Mouse (Mus musculus): ENCODE results near the gene Iqgap1.

Iqgap1 gene

DNA sequence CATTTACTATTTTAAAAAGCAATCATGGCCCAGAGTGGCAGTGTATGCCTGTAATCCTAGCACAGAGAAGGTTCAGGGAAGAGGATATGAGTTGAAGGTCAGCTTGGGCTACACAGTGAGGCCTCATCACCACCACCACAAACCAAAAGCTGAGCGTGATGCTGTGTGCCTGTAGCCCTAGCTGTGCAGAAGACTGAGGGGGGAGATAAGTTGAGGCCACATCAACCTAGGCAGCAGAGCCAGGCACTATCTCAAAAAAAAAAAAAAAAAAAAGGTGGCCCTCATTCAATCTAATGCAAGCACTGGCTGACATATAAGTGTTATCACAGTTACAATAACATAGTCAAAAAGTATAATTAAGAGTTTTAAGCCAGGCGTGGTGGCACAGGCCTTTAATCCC, 106.7 kb downstream of the Iqgap1 start:
- no peak for DNase-seq (ENCODE audit: low read depth, low spot score)

DNA sequence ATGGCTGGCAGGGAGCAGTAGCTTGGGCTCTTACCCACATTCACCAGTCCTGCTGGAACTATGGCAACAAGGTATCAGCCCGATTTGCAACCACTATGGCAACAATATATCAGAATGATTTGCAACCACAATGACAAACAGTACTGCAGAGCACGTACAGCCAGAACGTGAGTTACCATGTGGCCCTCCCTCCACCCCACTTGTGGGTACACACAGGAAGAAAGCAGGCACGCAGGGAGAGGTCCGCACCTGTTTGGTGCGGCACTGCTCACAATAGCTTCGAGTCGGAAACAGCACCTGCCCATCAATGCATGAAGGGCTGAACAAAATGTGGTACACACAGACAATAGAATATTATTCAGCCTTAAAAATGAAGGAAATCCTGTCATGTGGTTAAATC, 107.3 kb downstream of the Iqgap1 start:
- DNase-seq (ENCODE audit: low read depth, low spot score): no peak

DNA sequence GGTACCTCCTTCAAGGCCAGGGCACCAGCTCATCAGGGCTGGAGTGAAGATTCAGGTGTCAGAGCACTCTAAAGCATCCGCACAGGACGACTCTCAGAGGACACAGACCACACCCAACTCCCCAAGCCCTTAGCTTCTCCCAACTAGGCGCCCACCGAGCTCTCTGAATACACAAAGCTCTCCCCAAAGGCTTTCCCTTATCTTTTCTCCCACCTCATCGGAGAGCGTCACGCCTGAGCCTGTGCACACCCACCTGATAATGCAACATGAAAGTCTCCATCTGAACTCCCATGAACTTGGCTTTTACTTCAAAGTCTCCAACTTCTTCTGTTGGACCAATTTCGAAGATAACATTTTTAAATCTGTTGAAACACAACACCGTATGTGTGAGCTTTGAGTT, 109.0 kb downstream of the Iqgap1 start:
- no peak for DNase-seq (ENCODE audit: low read depth, low spot score)

DNA sequence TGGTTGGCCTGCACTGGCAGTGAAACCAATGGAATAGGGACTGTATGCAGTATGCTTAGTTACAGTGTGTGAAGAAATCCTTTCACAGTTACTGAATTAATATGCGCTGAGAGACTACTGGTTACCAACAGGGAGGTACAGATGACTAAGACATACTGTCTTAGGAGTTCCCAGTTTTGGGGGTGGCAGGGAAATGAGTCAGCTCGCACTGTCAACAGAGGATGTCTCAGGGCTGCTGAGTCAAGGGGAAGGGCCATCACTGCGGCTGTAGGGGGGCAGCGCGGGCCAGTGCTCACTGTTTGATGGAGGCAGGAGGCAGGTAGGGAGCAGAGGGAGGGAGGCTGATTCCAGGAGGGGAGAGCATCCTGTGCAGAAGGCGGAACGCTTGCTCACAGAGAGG, 110.5 kb downstream of the Iqgap1 start:
- DNase-seq (ENCODE audit: low read depth, low spot score): no peak

DNA sequence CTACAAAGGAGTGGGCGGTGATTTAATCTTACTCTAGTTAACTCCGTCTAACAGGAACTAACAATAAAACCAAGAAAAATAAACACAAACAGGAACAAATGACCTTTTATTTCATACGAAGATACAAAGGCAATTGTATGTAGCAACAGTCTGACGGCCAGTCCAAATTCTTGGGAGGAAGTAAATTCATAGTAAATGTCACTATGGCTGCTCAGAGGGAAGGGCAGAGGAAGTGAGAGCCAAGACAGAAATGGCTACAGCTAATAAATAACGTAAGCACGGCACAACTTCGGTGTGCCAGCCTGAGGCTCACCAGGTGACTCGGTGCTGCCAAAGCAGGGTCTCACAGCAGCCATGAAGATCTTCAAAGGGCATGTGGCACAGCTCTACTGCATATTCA, 114.3 kb downstream of the Iqgap1 start:
- DNase-seq (ENCODE audit: low read depth, low spot score): no peak

DNA sequence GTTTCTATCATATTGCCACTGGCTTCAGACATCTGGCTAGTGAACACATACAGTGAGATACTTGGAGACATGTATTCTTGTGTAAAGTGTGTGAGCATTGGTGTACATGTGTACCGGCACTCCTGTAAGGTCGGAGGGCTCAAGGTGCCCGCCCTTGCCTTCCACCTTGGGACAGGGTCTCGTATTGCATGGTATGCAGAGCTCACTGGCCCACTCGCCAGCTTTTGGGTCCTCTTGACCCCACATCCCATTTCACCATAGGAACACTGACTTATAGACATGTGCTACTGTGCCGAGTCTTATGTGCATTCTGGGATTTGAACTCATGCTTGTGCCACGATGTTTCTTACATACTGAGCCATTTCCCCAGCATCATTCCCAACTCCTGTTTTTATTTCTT, 115.4 kb downstream of the Iqgap1 start:
- DNase-seq (ENCODE audit: low read depth, low spot score): no peak

DNA sequence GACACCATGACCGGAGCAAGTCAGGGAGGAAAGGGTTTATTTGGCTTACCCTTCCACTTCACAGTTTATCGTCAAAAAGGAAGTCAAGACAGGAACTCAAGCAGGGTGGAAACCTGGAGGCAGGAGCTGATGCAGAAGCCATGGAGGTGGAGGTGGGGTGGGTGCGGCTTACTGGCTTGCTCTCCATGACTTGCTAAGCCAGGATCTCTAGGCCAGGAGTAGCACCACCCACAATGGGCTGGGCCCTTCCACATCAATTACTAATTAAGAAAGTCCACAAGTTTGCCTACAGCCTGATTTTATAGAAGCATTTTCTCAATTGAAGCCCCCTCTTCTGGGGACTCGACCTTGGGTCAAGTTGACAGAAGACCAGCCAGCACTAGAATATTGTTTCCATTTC, 121.7 kb downstream of the Iqgap1 start:
- DNase-seq (ENCODE audit: low read depth, low spot score): no peak

DNA sequence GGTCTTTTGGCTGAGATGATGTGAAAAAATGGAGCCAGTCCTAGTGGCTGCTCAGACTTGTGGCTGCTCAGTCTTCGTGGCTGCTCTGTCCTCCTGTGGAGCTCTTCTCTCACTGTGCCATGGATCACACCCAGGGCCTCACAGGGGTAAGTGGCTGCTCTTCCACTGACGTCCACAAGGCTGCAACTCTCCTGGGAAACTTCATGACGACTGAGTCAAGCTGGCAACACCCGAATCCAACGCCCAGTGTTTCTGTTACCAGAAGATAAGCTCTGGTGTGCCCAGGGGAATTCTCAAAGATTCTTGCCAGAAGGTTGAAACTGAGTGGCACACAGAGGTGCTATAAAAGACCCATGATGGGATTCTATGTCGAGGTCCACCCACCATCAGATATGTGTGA, 123.3 kb downstream of the Iqgap1 start:
- DNase-seq (ENCODE audit: low read depth, low spot score): no peak

DNA sequence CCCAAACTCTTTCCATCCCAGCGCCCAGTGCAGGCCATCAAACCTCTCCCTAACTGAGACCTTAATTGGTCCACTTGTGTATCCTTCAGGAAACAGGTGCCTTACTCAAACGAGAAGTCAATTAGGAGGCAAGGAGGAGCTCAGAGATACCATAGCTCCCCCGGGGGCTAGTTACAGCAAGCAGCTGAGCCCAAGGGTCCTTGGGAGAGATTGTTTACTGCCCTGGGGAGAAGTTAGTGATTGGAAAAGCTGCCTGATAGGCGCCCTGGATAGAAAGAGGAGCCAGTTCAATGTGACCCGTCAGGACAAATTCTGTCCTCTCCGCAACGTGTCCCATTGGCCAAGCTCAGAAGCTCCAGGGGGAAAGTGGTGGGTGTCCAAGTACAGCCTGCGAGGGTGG, 126.1 kb downstream of the Iqgap1 start:
- DNase-seq (ENCODE audit: low read depth, low spot score): no peak

DNA sequence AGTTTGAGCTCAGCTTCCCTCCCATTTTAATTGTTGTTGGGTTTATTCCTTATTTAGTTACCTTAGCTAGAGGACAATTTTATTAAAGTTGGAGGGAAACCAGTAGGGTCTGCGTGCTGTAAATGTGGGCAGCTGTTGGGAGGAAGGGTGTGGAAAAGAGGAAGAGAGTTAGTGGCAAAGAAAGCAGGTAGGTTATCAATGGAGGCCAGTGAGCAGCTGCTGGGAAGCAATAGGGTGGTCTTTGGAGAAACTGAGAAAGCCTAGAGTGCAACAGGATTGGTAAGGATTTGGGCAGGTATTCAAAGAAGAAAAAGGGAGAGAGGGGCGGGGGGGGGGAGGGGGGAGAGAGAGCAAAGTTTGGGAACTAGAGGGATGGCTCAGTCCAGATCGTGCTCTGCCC, 126.8 kb downstream of the Iqgap1 start:
- no peak for DNase-seq (ENCODE audit: low read depth, low spot score)

DNA sequence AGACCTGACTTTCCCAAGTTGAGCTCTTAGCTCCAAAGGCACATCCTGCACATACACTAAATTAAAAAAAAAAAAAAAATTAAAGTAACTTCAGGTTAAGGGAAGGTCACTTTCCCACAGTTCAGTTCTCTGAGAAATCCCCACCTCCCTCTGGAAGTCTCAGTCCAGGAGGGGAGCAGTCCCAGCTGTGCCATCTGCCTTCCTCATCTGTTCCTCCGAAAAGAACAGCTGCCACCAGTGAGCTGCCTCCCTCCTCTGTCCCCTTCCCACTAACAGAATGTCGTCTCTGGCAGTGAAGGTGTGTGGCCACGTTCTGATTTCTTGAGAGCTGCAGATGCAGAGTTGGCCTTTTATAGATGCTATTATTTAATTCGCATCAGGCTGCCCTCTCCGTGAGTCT, 127.9 kb downstream of the Iqgap1 start:
- DNase-seq (ENCODE audit: low read depth, low spot score): no peak

DNA sequence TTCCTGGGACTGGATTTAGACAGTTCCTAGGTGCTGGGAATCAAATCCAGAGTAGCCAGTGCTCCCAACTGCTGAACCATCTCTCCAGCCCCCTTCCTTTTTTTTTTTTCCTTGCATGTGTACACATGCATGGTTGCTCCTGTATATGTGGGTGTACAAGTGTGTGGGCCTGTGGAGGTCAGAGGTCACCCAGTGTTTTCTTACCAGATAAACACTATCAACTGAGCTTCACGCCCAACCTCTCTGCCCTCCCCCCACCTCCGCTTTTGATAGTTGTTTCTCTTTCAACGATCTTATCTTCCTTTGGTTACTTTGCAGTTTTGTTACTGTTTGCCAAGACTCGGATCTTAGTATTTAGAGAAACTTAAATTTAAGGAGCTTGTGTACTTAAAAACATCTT, 128.9 kb downstream of the Iqgap1 start:
- DNase-seq (ENCODE audit: low read depth, low spot score): no peak

DNA sequence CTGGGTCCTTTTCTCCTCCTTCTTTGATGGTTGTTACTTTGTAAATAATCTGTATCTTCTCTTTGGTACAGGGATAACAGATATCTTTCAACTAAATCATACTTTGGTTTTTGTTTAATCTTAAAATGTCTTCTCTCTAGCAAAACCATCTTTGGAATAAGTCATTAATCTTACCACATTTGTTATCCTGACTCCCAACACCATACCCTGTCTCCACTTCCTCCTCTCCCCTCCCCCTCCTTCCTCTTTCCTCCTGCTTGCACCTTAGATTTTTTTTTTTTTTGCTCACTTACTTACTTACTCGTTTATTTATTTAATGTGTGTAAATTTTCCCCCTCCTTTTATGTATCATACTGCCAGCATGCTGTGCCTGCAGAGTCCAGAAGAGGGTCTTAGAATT, 129.4 kb downstream of the Iqgap1 start:
- DNase-seq (ENCODE audit: low read depth, low spot score): no peak

DNA sequence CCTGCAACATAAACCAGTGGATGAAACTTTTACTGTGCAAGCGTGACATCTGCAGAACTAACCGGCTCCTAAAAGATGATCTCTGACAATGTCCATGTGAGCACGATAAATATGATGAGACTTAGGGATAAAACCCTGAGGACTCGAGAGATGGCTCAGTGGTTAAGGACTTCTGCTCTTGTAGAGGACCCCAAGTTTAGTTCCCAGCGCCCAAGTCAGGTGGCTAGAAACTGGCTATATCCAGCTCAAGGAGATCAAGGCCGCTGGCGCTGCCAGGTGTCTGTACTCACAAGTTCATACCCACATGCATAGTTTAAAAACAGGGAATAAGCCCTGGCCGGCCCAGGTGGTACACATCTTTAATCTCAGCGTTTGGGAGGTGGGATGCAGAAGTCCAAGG, 133.3 kb downstream of the Iqgap1 start:
- DNase-seq (ENCODE audit: low read depth, low spot score): no peak

DNA sequence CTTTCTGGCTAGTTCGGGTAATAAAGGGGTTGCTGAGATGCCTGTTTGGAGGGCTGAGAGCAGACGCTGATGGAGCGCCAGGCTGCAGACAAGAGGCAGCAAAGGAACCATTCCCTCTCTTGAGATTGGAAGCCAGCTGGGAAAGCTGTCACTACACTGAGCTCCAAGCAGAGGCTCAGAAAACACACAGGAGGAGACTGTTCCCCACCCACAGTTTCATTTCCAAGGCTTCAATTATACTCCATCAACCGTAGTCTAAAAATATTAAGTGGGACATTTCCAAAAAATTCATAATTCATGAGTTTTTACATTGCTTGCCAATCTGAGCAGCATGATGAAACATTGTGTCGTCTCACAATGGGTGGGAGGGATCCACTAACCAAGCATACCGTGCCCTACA, 134.6 kb downstream of the Iqgap1 start:
- DNase-seq (ENCODE audit: low read depth, low spot score): no peak

DNA sequence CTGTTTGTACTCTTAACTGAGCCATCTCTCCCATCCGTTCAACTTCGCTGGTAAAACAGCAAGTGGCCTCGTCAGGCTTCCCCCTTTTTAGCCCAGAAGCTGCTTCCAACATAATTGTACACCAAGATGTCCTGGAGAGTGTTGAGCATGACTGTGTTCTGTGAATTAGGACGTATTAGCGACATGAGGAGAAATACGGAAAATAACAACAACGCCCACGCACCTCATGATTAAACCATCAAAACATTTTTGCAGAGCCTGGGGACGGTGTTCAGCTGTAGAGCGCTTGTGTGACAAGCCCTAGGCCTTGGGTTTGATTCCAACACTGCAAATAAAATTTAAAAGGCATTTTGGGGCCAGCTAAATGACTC, 136.6 kb downstream of the Iqgap1 start:
- no peak for DNase-seq (ENCODE audit: low read depth, low spot score)

DNA sequence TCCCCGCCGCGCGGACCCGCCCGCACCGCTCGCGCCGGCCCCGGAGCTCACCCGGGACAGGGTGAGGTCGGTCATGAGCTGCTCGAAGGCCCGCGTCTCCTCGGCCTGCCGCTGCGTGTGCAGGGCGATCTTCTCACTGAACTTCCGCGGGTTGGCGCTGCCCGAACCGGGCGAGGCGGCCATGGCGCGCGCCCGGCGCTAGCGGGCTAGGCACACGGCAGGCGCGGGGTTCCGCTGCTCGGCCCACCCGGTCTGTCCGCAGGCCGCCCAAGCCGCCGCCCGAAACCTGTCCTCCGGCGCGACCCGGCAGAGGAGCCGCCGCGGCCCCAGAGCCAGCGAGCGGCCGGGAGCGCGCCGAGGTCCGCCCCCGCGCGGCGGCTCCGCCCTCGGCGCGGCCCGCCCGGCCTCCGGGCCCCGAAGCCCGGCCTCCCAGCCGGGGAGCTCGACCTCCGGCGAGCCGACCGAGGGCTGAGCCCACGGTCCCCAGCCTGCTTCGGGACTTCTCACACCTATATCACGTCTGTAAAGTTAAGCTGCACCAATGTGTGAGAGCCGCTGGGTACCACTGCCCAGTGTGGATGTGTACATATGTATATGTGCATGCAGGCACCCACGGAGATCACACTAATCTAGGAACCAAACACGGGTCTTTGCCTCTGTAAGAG, 137.1 kb downstream of the Iqgap1 start, which contains the start of gene Crtc3:
Gene Crtc3 (minus strand): TSS at position 322 of the 665 bp plus-strand sequence.
- DNase-seq (ENCODE audit: low read depth, low spot score): peak; percentile 53

DNA sequence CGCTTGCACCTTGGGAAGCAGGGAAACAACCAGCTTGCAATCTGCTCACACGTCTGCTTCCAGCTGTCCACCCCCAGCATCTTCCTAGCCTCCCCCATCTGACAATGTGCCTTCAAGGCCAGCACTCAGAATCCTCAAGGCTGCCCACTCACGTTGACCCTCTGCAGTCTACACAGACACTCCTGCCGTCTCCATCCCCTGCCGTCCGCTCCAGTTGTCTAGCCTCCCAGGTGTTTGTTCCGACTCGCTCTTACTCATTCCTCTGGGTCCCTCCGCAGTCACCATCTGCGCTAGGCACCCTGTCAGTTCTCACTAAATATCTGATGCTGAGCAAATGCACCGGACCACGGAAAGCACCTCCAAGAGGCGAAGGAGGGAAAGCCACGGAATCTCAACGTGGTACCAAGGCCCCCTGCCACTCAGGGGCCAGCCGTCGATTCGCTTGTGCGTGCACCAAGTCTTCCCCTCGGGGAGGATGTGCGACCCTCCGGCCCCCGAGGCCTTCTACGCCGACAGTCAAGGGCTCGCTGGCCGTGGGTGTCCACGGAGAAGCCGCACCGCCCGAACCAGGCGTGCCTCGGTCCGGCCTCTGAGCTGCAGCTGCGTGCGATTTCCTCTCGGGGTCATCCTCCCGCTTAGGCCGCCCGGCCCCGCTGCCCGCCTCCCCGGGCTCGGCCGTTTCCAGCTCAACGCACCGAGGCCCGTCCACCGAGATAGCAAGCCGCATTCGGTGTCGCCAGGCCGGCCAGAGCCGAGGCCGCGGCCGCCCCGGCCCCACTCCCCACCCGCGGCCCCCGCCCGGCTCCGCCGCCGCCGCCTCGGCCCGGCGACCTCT, 137.8 kb downstream of the Iqgap1 start:
- DNase-seq (ENCODE audit: low read depth, low spot score): peak; percentile 65

DNA sequence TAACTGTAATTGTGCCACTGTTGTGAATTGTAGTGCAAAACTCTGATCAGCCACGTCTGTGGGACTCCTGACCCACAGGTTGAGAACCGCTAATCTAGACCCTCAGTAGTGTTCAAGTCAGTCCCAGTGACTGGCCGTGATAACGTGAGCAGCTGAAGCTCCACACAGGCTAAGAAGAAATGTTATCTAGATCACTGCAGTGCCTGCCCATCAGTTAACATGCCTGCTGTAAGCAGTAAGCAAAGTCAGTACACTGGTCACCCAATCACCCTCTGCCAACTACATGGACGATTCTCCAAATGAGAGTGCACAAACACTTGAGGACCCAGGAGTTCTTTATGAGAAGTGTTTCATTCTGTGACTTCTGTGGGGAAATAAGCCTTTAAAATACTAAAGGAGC, 140.1 kb downstream of the Iqgap1 start:
- DNase-seq (ENCODE audit: low read depth, low spot score): no peak

DNA sequence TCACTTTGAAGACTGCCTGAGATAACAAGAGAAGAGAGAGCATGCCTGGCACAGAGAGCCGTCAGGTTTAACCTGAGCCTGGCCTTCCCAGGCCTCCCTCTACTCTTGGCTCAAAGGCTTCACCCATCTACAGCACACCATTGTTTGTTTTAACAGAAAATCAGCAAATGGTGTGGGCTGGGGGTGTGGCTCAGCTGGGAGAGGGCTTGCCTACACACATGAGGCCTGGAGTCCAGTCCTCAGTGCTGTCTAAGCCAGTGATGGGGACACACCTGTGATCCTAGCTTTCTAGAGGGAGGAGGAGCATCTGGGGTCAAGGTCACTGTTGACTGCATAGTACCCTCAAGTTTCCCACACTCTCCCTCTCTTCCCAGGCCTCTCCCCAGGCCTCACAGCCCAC, 143.1 kb downstream of the Iqgap1 start:
- no peak for DNase-seq (ENCODE audit: low read depth, low spot score)

DNA sequence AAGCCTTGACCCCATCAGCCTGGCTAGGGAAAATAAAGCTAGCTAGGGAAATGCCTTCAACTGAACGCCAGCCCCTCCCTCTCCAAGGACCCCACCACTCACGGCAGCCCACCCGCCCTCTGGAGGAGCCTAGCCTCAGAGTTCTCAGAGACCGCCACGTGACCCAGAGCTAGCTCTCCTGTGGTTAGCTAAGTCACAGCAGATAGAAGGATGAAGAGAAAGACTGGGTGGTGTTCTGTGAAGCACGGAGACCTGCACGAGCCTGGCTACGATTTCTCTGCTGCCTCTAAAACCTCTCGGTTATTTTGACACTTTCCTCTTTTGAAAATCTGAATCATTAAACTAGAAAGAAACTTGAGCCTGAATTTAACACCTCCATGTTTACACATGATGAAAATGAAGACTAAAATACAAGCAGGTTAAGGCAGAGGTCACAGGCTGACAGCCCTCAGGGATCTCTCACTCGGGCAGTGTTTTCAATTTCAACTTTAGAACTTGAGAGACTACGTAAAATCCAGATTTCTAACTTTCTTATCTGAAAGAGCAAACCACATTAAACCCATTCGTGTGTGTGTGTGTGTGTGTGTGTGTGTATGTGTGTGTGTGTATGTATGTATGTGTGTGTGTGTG, 145.4 kb downstream of the Iqgap1 start:
- peak; percentile 34 for DNase-seq (ENCODE audit: low read depth, low spot score)

DNA sequence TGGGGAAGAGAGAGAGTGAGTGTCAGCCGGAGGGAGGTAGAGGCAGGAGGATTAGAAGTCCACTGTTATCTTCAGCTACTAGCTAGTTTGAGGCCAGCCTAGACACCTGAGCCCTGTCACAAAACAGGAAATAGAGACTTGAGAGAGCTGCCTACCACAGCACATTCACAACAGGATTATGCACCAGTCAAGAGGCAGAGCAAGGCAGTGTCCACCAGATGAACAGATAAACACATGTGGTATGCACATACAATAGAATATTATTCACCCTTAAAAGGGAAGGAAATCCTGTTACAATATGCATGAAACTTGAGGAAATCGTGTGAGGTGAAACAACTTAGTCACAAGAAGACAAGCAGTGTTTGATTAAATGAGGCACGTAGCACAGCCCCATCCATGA, 153.5 kb downstream of the Iqgap1 start:
- no peak for DNase-seq (ENCODE audit: low read depth, low spot score)

DNA sequence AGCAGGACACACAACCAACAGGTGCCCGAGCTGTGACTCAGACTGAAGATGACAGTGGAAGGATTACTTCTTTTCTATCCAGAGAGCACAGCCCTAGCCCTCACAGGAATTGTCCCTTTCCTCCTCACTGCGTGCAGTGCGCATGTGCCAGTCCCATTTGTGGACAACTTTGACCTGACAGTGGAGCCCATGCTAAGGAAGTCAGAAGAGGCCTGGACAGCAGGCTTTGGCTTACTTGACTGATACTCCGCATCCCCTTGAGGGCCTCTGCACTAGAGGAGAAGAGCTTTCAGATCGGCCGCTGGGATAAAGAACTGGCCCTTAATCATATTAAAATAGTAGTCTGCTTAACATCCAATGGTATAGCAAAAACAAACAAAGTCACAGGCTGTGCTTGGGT, 154.9 kb downstream of the Iqgap1 start:
- no peak for DNase-seq (ENCODE audit: low read depth, low spot score)
